Mouse (Mus musculus) midbrain, embryonic 14.5 days (tissue): ENCODE measurements around the gene Cnot2. TPM values are rescaled to one million over a fixed set of nuclear protein-coding genes. Genes with fewer than 3 reads are reported as not detected.

Experiments
- ATAC-seq: fragments of 200-750 bp; cut with Nextera tagmentation; 2 replicates; pipeline ENCODE4 v1.8.0; 2017; ENCODE audit warnings: moderate number of reproducible peaks, moderate library complexity; ENCODE audit not compliant: low FRiP score, low TSS enrichment
- DNase-seq: peaks from one replicate; pipeline ENCODE4 v3.0.0-alpha.2; 2015
- H3K27ac ChIP-seq: fragments of 300-500 bp; sonication (generic); replicated peaks from 2 replicates; pipeline ENCODE4 v1.5.1; 2014; ENCODE audit warnings: mild to moderate bottlenecking, low read depth, low read length, moderate library complexity
- H3K27me3 ChIP-seq: fragments of 300-500 bp; sonication (generic); 2 replicates; pipeline ENCODE4 v1.6.1; 2014; ENCODE audit warnings: low read length, control low read depth, mixed read lengths; ENCODE audit not compliant: control insufficient read depth, insufficient read depth
- H3K36me3 ChIP-seq: fragments of 300-500 bp; sonication (generic); 2 replicates; pipeline ENCODE4 v1.6.1; 2014; ENCODE audit warnings: low read length, control low read depth; ENCODE audit not compliant: control insufficient read depth, insufficient read depth
- H3K4me1 ChIP-seq: fragments of 300-500 bp; sonication (generic); 2 replicates; pipeline ENCODE4 v1.6.1; 2014; ENCODE audit warnings: mild to moderate bottlenecking, antibody characterized with exemption, low read length, control low read depth; ENCODE audit not compliant: control insufficient read depth, insufficient read depth
- H3K4me2 ChIP-seq: fragments of 300-500 bp; sonication (generic); 2 replicates; pipeline ENCODE4 v1.6.1; 2014; ENCODE audit warnings: mild to moderate bottlenecking, low read length, moderate library complexity
- H3K4me3 ChIP-seq: fragments of 300-500 bp; sonication (generic); replicated peaks from 2 replicates; pipeline ENCODE4 v1.5.1; 2014; ENCODE audit warnings: low read depth, low read length
- H3K9ac ChIP-seq: fragments of 300-500 bp; sonication (generic); replicated peaks from 2 replicates; pipeline ENCODE4 v1.6.1; 2014; ENCODE audit warnings: mild to moderate bottlenecking, low read length, moderate library complexity
- H3K9me3 ChIP-seq: fragments of 300-500 bp; sonication (generic); 2 replicates; pipeline ENCODE4 v1.6.1; 2016; ENCODE audit warnings: low read length, control low read depth, mixed read lengths; ENCODE audit not compliant: control insufficient read depth
- WGBS: fragments of 180-500 bp; shearing (Covaris S2); extraction: QIAGEN DNeasy Blood & Tissue Kit; methylation state at CpG from one replicate; pipeline ENCODE4 v1.1.7; 2014; 5-methylcytosine and 5-hydroxymethylcytosine counted together
- polyA plus RNA-seq: library from polyadenylated mRNA; unstranded; fragments of >200 nt; fragmentation: Nextera tagmentation; extraction: Ambion mirVana; gene quantifications from 2 replicates; pipeline ENCODE4 v1.2.1, GENCODE M21; 2014

Cnot2 gene
- polyA plus RNA-seq, 1 experiment from 2014 or later, result 122 TPM

DNA sequence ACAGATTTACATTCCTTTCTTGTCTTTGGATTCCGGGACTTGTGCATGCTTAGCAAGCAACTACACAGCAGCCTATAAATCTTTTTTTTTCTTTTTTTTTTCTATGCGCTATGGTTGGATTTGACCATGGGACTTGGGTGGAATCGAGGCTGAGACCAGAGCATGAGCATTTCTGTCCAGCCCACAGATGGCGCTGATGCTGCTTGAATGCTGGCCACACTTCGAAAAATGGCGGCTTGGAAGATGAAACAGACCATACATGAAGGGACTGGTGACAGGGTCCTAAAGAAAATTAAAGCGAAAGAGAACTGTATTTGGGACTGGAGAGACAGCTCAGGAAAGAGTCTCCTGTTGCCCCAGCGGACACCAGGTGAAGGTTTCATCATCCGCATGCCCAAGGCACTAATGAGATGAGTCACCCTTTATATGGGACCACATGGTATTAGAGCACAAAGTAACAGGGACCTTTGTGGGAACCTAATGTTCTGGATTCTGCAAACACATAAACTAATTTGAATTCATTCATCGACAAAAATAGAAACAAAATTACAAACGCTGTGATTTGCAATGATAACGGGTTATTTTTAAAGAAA, 117.5 kb downstream of the Cnot2 start:
- WGBS, result 93% methylated on average over 12 of the region's 12 CpGs
- peaks cover 7% of the 10 kb centered on the region; the same call in 1 of the 2 replicates for H3K9me3 ChIP-seq

DNA sequence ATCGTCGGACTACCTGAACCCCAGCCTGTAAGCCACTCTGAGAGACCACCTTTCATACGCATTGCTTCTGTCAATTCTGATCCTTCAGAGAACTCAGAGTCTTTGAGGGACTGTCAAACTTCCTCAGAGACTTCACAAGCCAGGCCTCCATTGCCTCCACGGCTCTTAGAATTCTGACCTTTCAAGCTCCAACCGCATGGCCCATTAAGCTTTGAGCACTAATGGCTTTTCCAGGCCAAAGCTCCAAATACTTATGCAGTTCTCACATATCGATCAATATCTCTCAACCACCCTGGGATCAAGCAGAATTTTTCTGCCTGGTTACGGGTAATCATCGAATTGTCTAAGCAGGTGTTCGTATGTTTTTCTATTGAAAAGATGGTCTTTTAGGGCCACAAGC, 119.9 kb downstream of the Cnot2 start:
- Histone ChIP-seq H3K4me1 (no peaks in the 10 kb centered on the region), H3K4me3 (no peak overlapping the region), H3K27ac (no peak overlapping the region), H3K27me3 (no peaks in the 10 kb centered on the region), H3K4me2 (no peak overlapping the region), H3K9ac (no peak overlapping the region), H3K9me3 (peaks cover 7% of the 10 kb centered on the region; the same call in 1 of the 2 replicates), H3K36me3 (0 out of 2 replicates have a peak, but pooled peaks cover 2% of the 10 kb centered on the region)
- no peak for DNase-seq
- 85% methylated on average over 9 of the region's 9 CpGs for WGBS
- no peak for ATAC-seq

More for the DNA sequence above, 117.5 kb downstream of the Cnot2 start:
- H3K4me2 ChIP-seq, result no peak overlapping the region
- ATAC-seq (no peak), DNase-seq (no peak)
- no peaks in the 10 kb centered on the region for H3K27me3 ChIP-seq
- no peak overlapping the region for H3K4me3 ChIP-seq
- no peaks in the 10 kb centered on the region for H3K36me3 ChIP-seq
- H3K27ac ChIP-seq, result no peak overlapping the region
- no peaks in the 10 kb centered on the region for H3K4me1 ChIP-seq
- no peak overlapping the region for H3K9ac ChIP-seq

DNA sequence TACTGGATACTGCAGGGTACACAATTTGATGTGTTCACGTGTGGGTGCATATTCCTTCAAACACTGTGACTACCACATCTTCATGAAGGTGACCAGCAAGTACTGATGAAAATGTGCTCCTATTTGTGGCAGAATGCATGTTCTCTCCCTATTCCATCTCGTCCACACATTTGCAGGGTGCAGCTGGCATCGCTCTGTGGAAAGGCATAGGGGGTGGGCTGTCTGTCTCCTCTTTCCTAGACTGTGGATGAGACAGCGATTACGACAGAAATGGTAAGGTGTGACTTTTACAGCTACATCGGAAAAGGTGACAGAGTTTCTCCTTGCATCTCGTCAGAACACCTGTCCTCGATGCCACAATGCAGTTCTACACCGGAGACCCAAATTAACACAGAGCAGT, 122.5 kb downstream of the Cnot2 start:
- Histone ChIP-seq H3K4me1 (no peaks in the 10 kb centered on the region), H3K4me3 (no peak overlapping the region), H3K9me3 (peaks cover 1% of the 10 kb centered on the region; the same call in 1 of the 2 replicates), H3K36me3 (0 out of 2 replicates have a peak, but pooled peaks cover 2% of the 10 kb centered on the region), H3K9ac (no peak overlapping the region), H3K27me3 (no peaks in the 10 kb centered on the region), H3K4me2 (no peak overlapping the region), H3K27ac (no peak overlapping the region)
- 91% methylated on average over 9 of the region's 9 CpGs for WGBS
- DNase-seq (no peak), ATAC-seq (no peak)

DNA sequence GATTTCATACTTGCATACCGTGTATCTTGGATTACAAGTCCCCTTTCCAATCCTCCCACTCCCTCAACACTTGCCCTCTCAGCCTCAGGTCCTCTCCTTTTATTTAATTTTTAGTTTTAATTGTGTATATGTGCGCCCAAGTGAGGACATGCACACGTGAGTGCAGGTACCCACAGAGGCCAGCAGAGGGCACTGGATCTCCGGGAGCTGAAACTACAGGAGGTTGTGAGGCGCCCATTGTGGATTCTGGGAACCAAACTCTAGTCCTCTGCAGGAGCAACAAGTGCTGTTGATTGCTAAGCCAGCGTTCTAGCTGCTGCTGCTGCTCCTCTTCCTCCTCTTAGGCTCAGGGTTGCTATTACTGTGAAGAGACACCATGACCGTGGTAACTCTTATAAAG, 128.5 kb downstream of the Cnot2 start:
- H3K4me2 ChIP-seq, result no peak overlapping the region
- H3K27ac ChIP-seq, result no peak overlapping the region
- no peaks in the 10 kb centered on the region for H3K9me3 ChIP-seq
- no peak for DNase-seq
- no peak overlapping the region for H3K4me3 ChIP-seq
- H3K36me3 ChIP-seq, result no peaks in the 10 kb centered on the region
- WGBS, result 96% methylated on average over 7 of the region's 7 CpGs
- H3K4me1 ChIP-seq, result no peaks in the 10 kb centered on the region
- no peak overlapping the region for H3K9ac ChIP-seq
- ATAC-seq, result no peak
- H3K27me3 ChIP-seq, result no peaks in the 10 kb centered on the region

DNA sequence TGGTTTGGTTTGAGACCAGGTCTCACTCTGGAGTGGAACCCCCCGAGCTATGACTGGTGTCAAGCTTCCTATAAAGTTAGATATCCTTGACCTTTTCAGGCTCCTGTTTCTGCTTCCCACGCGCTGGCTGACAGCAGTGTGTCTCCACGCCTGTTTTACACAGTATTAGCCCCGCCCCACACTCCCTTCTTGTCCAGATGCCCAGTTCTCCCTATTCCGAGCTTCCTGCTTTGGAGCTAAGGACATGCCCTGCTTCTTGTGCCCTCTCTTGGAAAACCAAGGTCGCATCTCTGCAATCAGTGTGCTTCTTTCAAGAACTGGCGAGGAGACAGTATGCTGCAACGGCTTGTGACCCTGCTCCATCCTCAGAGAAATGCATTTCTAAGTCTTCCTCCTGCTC, 130.7 kb downstream of the Cnot2 start:
- no peak for ATAC-seq
- Histone ChIP-seq H3K4me2 (no peak overlapping the region), H3K9ac (no peak overlapping the region), H3K9me3 (no peaks in the 10 kb centered on the region), H3K4me3 (no peak overlapping the region), H3K36me3 (no peaks in the 10 kb centered on the region), H3K27ac (no peak overlapping the region), H3K4me1 (no peaks in the 10 kb centered on the region), H3K27me3 (no peaks in the 10 kb centered on the region)
- DNase-seq, result no peak
- WGBS, result 81% methylated on average over 9 of the region's 9 CpGs

DNA sequence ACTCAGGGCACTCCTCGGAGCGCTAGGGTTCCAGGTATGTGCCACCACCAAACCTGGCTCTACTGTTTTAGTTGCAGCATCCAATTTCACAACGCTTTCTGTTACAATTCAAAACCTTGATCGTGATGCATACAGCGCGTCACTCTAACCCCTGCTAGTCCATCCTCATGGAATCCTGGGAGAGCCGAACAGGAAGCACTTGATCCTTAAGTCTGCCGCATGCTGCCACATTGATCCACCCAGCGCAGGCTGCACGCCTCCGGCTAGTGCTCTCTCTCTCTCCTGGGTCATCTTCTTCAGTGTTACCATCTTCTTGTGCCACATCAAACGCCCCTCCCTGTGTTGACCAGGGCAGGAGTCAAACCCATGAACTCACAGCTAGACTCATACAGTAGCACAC, 133.1 kb downstream of the Cnot2 start:
- H3K9ac ChIP-seq, result no peak overlapping the region
- H3K4me1 ChIP-seq, result no peaks in the 10 kb centered on the region
- 96% methylated on average over 12 of the region's 12 CpGs for WGBS
- no peaks in the 10 kb centered on the region for H3K27me3 ChIP-seq
- H3K4me3 ChIP-seq, result no peak overlapping the region
- H3K36me3 ChIP-seq, result no peaks in the 10 kb centered on the region
- ATAC-seq (no peak), DNase-seq (no peak)
- no peak overlapping the region for H3K4me2 ChIP-seq
- no peaks in the 10 kb centered on the region for H3K9me3 ChIP-seq
- H3K27ac ChIP-seq, result no peak overlapping the region

DNA sequence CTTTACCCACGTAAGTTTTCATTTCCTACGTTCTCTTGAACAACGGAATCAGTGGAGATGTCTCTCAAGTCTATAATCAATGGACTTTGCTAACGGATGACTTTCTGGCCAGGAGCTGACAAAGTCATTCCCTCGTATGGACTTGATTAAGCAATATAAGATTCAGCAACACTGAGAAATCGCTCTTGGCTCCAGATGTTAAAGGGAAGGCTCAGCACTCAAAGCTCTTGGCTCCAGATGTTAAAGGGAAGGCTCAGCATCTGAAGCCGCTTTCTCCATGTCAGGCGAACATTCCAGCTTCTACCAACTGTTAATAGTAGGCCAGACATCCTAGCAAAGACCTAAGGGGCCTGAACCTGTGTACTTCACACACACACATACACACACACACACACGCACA, 134.1 kb downstream of the Cnot2 start:
- H3K9ac ChIP-seq, result no peak overlapping the region
- no peak overlapping the region for H3K27ac ChIP-seq
- DNase-seq, result no peak
- no peaks in the 10 kb centered on the region for H3K4me1 ChIP-seq
- no peaks in the 10 kb centered on the region for H3K9me3 ChIP-seq
- WGBS, result 93% methylated on average over 9 of the region's 9 CpGs
- H3K4me2 ChIP-seq, result no peak overlapping the region
- H3K36me3 ChIP-seq, result no peaks in the 10 kb centered on the region
- ATAC-seq, result no peak
- H3K27me3 ChIP-seq, result no peaks in the 10 kb centered on the region
- no peak overlapping the region for H3K4me3 ChIP-seq

DNA sequence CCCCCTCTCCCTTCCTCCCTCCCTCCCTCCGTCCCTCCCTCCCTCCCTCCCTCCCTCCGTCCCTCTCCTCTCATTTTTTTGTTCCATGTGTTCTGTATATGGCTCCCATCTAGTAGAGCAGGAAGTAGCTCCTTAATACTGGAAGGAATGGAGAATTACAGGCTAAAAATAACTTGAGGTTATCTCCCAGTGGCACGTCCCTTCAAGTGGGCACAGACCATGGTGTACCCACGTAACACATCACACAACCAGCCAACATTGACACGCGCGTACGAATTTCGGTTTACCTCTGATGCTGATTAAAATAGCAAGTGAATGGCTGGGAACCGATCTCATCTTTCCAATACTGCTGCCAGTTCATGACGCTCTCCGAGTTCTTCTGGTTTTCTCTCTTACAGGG, 135.3 kb downstream of the Cnot2 start:
- H3K4me1 ChIP-seq, result no peaks in the 10 kb centered on the region
- H3K4me3 ChIP-seq, result no peak overlapping the region
- H3K9me3 ChIP-seq, result no peaks in the 10 kb centered on the region
- no peaks in the 10 kb centered on the region for H3K27me3 ChIP-seq
- WGBS, result 94% methylated on average over 11 of the region's 12 CpGs
- no peak overlapping the region for H3K4me2 ChIP-seq
- H3K9ac ChIP-seq, result no peak overlapping the region
- no peak overlapping the region for H3K27ac ChIP-seq
- DNase-seq (no peak), ATAC-seq (no peak)
- no peaks in the 10 kb centered on the region for H3K36me3 ChIP-seq

DNA sequence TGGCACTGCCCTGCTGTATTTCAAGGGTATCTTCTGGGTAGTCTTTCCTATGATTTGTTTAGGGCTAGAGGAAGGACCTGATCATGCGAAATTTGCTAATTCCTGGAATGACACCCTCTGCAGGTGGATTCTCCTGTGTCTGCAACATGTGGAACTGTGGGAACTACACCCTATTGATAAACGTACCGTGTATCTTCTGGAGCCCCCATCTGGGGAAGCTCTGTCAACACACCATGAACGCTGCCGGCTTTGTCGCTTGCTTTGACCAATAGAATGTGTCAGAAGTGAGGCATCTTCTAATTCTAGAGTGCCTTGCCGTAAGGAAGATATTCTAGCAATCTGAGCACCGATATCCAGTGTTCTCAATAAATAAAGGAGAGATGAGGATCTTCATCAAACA, 136.5 kb downstream of the Cnot2 start:
- Histone ChIP-seq H3K4me2 (no peak overlapping the region), H3K27me3 (no peaks in the 10 kb centered on the region), H3K9ac (no peak overlapping the region), H3K27ac (no peak overlapping the region), H3K36me3 (no peaks in the 10 kb centered on the region), H3K9me3 (no peaks in the 10 kb centered on the region), H3K4me1 (no peaks in the 10 kb centered on the region), H3K4me3 (no peak overlapping the region)
- DNase-seq, result no peak
- 94% methylated on average over 8 of the region's 8 CpGs for WGBS
- no peak for ATAC-seq
